Mouse (Mus musculus) small intestine, adult 2 months (tissue): ENCODE data around the gene Txnip. TPM values are rescaled to one million over a fixed set of nuclear protein-coding genes. Genes with fewer than 3 reads are reported as not detected.
"Not testable (repeated sequence)": the region's sequence is repeated elsewhere in the genome, so short reads cannot be mapped to it uniquely, and the experiment has no call there.

ENCODE experiments used
- H3K27ac ChIP-seq: fragments of 200-500 bp; 2 replicates; pipeline ENCODE4 v1.5.1; 2012; ENCODE audit warnings: low read depth, low read length, control low read depth, inconsistent platforms; ENCODE audit not compliant: insufficient read depth
- H3K27me3 ChIP-seq: fragments of 200-500 bp; 2 replicates; pipeline ENCODE4 v1.6.1; 2012; ENCODE audit warnings: mild to moderate bottlenecking, moderate library complexity, low read length, inconsistent platforms; ENCODE audit not compliant: control insufficient read depth, insufficient read depth
- H3K36me3 ChIP-seq: fragments of 200-500 bp; 2 replicates; pipeline ENCODE4 v1.6.1; 2012; ENCODE audit warnings: mild to moderate bottlenecking, low read length, control low read depth, inconsistent platforms; ENCODE audit not compliant: control insufficient read depth, insufficient read depth
- H3K4me1 ChIP-seq: fragments of 200-500 bp; 2 replicates; pipeline ENCODE4 v1.6.1; 2012; ENCODE audit warnings: low read length, inconsistent platforms, mixed read lengths; ENCODE audit not compliant: control insufficient read depth, insufficient read depth, insufficient read length
- H3K4me3 ChIP-seq: fragments of 200-500 bp; 2 replicates; pipeline ENCODE4 v1.5.1; 2012; ENCODE audit warnings: low read depth, mild to moderate bottlenecking, control low read depth, inconsistent platforms, low read length, moderate library complexity
- CTCF ChIP-seq: fragments of 200-500 bp; IDR thresholded peaks from 2 replicates; pipeline ENCODE4 v1.5.1; 2012; ENCODE audit warnings: low read depth, mild to moderate bottlenecking, control low read depth, inconsistent platforms, low read length, moderate library complexity, mixed read lengths; ENCODE audit not compliant: insufficient replicate concordance, insufficient read length; ENCODE audit errors: extremely low read depth
- POLR2A ChIP-seq: fragments of 200-500 bp; IDR thresholded peaks from 2 replicates; pipeline ENCODE4 v1.6.1; 2012; ENCODE audit warnings: low read depth, mild to moderate bottlenecking, control low read depth, inconsistent platforms, low read length, moderate library complexity
- WGBS: fragments of 180-500 bp; shearing (Covaris S2); methylation state at CpG from one replicate; pipeline ENCODE4 v1.1.7; 2018; 5-methylcytosine and 5-hydroxymethylcytosine counted together
- polyA plus RNA-seq: library from polyadenylated mRNA; depleted of rRNA; stranded (reverse); fragments of >200 nt; gene quantifications from 2 replicates; pipeline ENCODE4 v1.2.3, GENCODE M21; 2012

The Txnip gene
- polyA plus RNA-seq, 1 experiment: 384 TPM

GRCm38 (mm10) chr3:96599411-96599810 lies 41.7 kb downstream of the Txnip start:
- H3K27me3 ChIP-seq: peaks cover 47% of the 10 kb centered on the region
- 80% methylated on average over 3 of the region's 3 CpGs for WGBS
- H3K4me1 ChIP-seq: peaks cover 11% of the 10 kb centered on the region; the same call in 1 of the 2 replicates
- TF ChIP-seq CTCF: no peak
- no peak for TF ChIP-seq POLR2A
- H3K27ac ChIP-seq: no peak overlapping the region
- H3K36me3 ChIP-seq: no peaks in the 10 kb centered on the region
- H3K4me3 ChIP-seq: no peak overlapping the region

GRCm38 (mm10) chr3:96600639-96601250 lies 43.0 kb downstream of the Txnip start, which contains the start of gene Lix1l:
Gene Lix1l (plus strand): TSS chr3:96601149.
- no peaks in the 10 kb centered on the region for H3K36me3 ChIP-seq
- 2% methylated on average over 27 of the region's 27 CpGs for WGBS
- peak within 1 kb of the TSS; percentile 78 for H3K4me3 ChIP-seq
- peaks cover 11% of the 10 kb centered on the region; the same call in 1 of the 2 replicates for H3K4me1 ChIP-seq
- peak within 1 kb of the TSS; percentile 34 for H3K27ac ChIP-seq
- H3K27me3 ChIP-seq: peaks cover 47% of the 10 kb centered on the region
- peak; percentile 46 for TF ChIP-seq POLR2A
- TF ChIP-seq CTCF: no peak

GRCm38 (mm10) chr3:96601251-96601787 lies 43.6 kb downstream of the Txnip start:
- Histone ChIP-seq H3K27ac (peak overlapping the region; percentile 34), H3K4me1 (peaks cover 11% of the 10 kb centered on the region; the same call in 1 of the 2 replicates), H3K36me3 (no peaks in the 10 kb centered on the region), H3K4me3 (peak overlapping the region; percentile 78), H3K27me3 (peaks cover 43% of the 10 kb centered on the region)
- WGBS: 4% methylated on average over 40 of the region's 40 CpGs
- TF ChIP-seq CTCF (no peak), POLR2A (peak; percentile 24; the same call in 1 of the 2 replicates)

DNA sequence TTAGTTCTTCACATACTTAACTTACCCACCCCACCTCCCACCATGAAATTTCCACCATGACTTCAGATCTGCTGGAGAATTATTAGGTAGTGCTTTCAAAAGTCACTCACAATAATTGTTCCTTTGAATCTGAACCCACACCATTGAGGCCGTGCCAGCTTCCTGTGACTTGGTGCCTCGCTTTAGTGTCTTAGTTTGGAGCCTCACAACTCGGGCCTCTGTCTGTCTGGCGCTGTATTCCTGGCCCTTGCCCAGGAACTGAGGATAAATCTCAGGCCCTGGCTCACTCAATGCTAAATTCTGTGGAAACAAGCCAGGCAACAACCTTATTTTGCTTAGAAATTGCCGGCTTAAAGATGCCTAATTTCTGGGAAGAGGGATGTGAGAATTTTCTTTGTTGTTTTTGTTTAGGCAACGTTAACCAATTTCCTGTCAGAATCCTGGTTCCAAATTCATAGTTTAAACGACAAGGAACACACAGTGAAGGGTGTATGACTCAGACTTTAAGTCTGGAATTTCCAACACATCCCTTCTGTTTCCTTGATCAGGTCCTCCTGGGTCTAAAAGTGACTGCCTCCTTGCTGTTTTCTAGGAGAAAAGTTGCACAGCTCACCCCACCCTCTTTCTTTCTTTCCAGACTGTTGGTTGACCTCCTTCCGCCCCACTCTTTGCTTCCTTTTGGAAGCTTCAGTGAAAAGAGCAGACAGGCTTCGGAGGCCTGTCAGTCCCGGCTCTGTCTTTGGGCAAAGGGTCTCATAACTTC lies 44.4 kb downstream of the Txnip start:
- peaks cover 8% of the 10 kb centered on the region; the same call in 1 of the 2 replicates for H3K4me1 ChIP-seq
- H3K4me3 ChIP-seq: peak overlapping the region; percentile 27; the same call in 1 of the 2 replicates
- WGBS: 56% methylated on average over 10 of the region's 10 CpGs
- peaks cover 35% of the 10 kb centered on the region for H3K27me3 ChIP-seq
- peak overlapping the region; percentile 34 for H3K27ac ChIP-seq
- no peaks in the 10 kb centered on the region for H3K36me3 ChIP-seq
- TF ChIP-seq CTCF (no peak), POLR2A (no peak)

- H3K27ac ChIP-seq: peak overlapping the region; percentile 34; the same call in 1 of the 2 replicates
- no peaks in the 10 kb centered on the region for H3K36me3 ChIP-seq
- peaks cover 30% of the 10 kb centered on the region for H3K27me3 ChIP-seq
- 31% methylated on average over 5 of the region's 5 CpGs for WGBS
- H3K4me1 ChIP-seq: peaks cover 8% of the 10 kb centered on the region; the same call in 1 of the 2 replicates
- no peak overlapping the region for H3K4me3 ChIP-seq
- no peak for TF ChIP-seq CTCF
- TF ChIP-seq POLR2A: no peak
Measured at GRCm38 (mm10) chr3:96602704-96603084, 44.9 kb downstream of the Txnip start.

DNA sequence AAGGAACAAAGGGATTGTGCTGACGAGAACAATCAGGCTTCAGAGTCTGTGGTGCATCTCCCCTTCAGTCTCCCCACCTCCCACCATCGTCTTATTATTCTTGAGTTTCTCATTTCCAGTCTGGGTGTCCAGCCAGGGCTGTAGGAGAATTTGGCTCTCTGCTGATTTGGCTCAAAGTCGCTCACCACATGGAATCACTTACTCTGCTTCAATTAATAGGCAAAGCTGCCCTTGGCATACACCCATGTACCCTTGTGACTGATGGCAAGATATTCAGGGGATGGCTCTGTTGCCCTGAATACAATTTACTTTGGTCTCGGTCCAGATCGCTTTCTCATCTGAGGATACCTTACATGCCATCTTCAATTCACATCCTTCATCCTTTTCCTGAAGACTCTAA lies 45.6 kb downstream of the Txnip start:
- H3K4me3 ChIP-seq: no peak overlapping the region
- peaks cover 4% of the 10 kb centered on the region; the same call in 1 of the 2 replicates for H3K4me1 ChIP-seq
- H3K27me3 ChIP-seq: peaks cover 24% of the 10 kb centered on the region
- WGBS: 63% methylated on average over 5 of the region's 5 CpGs
- H3K27ac ChIP-seq: no peak overlapping the region
- no peak for TF ChIP-seq CTCF
- no peak for TF ChIP-seq POLR2A
- no peaks in the 10 kb centered on the region for H3K36me3 ChIP-seq

- WGBS: 86% methylated on average over 4 of the region's 4 CpGs
- not testable (repeated sequence) for H3K36me3 ChIP-seq, H3K4me1 ChIP-seq, H3K27me3 ChIP-seq, H3K4me3 ChIP-seq, H3K27ac ChIP-seq
Measured at GRCm38 (mm10) chr3:96606007-96606406, 48.2 kb downstream of the Txnip start.
